Mouse (Mus musculus) urinary bladder, postnatal 25 days (tissue): ENCODE results near the gene Rhobtb1.

Experiments
- DNase-seq: peaks from one replicate; pipeline ENCODE4 v3.0.0; 2022; ENCODE audit warnings: low spot score

Gene Rhobtb1

DNA sequence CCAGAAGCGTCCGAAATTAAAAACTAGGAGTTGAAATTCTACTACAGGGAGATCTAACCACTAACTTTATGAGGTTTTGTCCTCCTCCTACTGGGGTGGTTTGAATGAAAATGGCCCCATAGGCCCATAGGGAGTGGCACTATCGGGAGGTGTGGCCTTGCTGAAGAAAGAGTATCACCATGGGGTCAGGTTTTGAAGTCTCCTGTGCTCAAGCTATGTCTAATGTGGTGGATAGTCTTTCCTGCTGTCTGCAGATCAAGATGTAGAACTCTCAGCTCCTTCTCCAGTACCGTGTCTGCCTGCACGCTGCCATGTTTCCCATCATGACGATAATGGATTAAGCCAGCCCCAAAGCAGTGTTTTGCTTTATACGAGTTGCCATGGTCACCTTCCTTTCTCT, 173.6 kb downstream of the Rhobtb1 start:
- no peak for DNase-seq

- DNase-seq: no peak
Observed at GRCm38 (mm10) chr10:69326433-69326832, 175.2 kb downstream of the Rhobtb1 start.

DNA sequence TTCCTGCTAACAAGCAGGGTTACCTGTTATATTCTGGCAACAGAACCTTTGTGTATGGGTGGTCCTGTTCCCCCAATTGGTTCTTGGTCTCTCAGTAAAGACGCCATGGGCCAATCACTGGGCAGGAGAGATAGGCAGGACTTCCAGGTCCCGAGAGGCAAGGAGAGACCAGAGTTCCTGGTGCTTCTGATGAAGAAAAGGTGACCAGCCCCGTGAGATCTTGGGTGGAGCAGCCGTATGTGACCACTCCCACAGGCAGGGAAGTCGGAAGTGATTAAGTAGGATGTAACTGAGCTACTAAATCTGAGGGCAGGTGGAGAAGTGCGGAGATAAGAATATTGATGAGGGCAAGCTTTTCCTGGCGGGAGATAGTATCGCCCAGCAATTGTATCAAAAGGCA, 176.1 kb downstream of the Rhobtb1 start:
- DNase-seq: no peak

GRCm38 (mm10) chr10:69328029-69328655, 176.9 kb downstream of the Rhobtb1 start:
- DNase-seq: no peak

- no peak for DNase-seq
Observed at GRCm38 (mm10) chr10:69328656-69329046, 177.4 kb downstream of the Rhobtb1 start.

GRCm38 (mm10) chr10:69331231-69331630, 180.0 kb downstream of the Rhobtb1 start:
- no peak for DNase-seq

GRCm38 (mm10) chr10:69333212-69333611, 182.0 kb downstream of the Rhobtb1 start:
- no peak for DNase-seq

- no peak for DNase-seq
Observed at GRCm38 (mm10) chr10:69334271-69335194, 183.3 kb downstream of the Rhobtb1 start.

DNA sequence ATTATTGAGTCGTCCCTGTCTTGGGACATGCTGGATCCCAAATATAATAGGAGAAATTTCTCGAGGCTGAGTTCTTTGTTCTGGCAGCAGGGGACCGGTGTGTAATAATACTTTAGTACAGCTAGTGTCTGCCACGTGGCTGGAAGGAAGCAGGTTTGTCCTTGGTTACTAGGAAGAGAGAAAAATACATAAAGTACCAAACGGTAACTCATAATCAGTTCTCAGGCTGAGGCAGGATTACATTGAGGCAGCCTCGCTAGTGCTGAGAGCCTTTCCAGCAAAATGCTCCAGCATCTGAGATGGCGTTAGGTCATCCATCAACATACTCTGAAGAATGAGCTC, 183.9 kb downstream of the Rhobtb1 start:
- no peak for DNase-seq

- no peak for DNase-seq
Observed at GRCm38 (mm10) chr10:69335611-69336010, 184.4 kb downstream of the Rhobtb1 start.

DNA sequence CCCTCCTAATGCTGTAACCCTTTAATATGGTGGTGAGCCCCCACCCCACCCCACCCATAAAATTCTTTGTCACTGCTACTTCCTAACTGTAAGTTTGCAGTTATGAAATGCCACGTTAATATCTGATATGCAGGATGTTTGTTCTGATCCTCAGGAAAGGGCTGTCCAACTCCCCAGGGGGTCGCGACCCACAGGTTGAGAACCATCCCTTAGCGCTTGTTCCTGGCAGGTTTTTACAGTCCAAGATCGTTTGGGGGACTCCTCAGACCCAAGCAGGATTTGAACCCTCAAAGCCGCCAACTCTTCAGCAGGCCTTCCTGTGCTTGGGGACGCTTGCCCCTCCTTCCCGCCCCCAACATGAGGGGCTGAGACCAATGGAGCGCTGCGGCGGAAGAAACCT, 185.0 kb downstream of the Rhobtb1 start:
- no peak for DNase-seq

- no peak for DNase-seq
Observed at GRCm38 (mm10) chr10:69340001-69340400, 188.8 kb downstream of the Rhobtb1 start.
